Mouse (Mus musculus) kidney, postnatal 14 days (tissue): Measurements from ENCODE around the gene Caap1.

Experiments used
- DNase-seq: peaks from one replicate; pipeline ENCODE4 v3.0.0; 2022; ENCODE audit warnings: mixed read lengths

Gene Caap1

GRCm38 (mm10) chr4:94556265-94557054 is at the start of gene Caap1, which contains the start of gene Gm10306:
Gene Caap1, minus strand, starts transcription at chr4:94556796.
Gene Gm10306, plus strand, starts transcription at chr4:94556546.
- peak; percentile 95 for DNase-seq

DNA sequence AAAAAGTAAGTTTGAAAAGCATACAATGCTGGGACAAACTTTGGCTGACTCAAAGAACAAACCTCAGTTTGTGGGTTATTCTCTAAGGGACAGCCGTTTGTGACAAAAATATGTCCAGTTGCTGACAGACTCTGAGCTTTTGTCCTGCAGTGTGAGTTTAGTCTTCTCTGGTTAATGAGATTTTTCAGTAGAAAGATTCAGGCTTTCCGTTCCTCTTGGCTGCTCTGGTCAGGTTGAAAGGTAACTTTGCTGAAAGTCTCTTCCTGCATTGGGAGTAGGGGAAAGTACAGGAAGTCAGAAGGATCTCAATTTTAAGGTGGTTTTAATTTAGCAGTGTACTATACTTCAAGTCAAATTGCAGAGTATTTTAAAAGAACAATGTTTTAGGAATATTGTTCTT is 49.0 kb upstream of the Caap1 start:
- DNase-seq = peak; percentile 35

GRCm38 (mm10) chr4:94604452-94605019 is 47.9 kb upstream of the Caap1 start:
- DNase-seq = no peak

GRCm38 (mm10) chr4:94603031-94603629 is 46.5 kb upstream of the Caap1 start, which contains the start of gene Plaa:
Gene Plaa, minus strand, starts transcription at chr4:94603244.
- DNase-seq = peak; percentile 95

- DNase-seq = no peak
These were observed 46.0 kb upstream of the Caap1 start for GRCm38 (mm10) chr4:94602496-94603030.

DNA sequence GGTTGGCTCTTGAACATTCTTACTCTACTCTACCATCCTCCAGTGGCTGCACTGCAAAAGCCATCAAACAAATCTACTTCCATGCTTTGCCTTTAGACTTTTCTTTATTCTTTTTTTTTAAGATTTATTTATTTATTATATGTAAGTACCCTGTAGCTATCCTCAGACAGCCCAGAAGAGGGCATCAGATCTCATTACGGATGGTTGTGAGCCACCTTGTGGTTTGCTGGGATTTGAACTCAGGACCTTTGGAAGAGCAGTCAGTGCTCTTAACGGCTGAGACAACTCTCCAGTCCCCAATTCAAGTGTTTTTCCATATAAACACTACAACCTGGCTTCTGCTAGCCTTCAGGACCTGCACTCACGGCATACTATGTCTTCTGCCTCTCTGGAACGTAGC is 44.8 kb upstream of the Caap1 start:
- DNase-seq = no peak

DNA sequence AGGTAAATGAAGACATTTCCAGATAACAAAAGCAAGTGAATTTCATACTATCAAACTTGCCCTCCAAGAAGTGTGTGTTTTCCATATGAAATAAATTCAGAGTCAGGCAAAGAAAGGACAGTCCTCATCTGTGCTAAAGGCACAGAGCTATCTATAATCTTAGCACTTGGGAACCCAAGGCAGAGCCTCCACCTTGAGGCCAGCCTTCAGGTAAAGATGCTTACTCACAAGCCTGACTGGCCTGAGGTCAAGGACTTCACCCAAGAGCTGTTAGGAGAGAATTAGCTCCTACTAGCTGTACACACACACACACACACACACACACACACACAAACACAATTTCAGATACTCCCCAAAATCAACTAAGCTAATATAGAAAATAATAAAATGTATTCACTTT is 36.1 kb upstream of the Caap1 start:
- DNase-seq = no peak

GRCm38 (mm10) chr4:94591765-94592381 is 35.3 kb upstream of the Caap1 start:
- DNase-seq = no peak

- peak; percentile 34 for DNase-seq
These were observed 16.1 kb upstream of the Caap1 start for GRCm38 (mm10) chr4:94572677-94573076.

- DNase-seq = no peak
These were observed 7.7 kb upstream of the Caap1 start for GRCm38 (mm10) chr4:94564297-94564696.

DNA sequence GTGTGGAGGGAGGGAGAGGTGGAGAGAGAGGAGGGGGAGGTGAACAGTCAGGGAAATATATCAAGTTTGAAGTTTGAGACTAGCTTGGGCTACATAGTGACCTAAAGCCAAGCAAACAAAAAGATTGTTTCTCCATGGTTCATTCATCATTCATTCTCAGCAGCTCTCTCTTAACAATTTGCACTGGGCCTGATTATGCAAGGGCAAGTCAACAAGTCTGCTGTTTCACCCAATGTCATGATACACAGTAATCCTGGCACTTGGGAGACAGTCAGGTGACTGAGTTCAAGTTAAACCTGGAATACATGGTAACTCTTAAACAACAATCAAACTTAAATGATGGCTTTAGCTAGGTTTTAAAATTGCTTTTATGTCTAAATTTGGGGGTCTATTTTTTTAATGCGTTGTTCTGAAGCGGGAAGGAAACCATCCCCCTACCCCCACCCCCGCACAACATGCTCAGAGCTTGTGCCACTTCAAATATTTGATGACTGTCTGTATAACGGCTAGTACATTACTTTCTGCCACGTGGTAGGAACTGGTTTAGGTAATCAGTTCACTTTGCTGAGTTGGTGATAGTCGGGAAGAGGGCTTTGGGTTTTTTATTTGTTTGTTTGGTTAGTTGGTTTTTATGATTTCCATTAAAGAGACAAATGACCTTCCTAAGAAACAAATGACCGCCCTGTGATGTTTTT is 5.5 kb upstream of the Caap1 start:
- DNase-seq = no peak

GRCm38 (mm10) chr4:94560316-94560715 is 3.7 kb upstream of the Caap1 start:
- no peak for DNase-seq

- no peak for DNase-seq
These were observed 2.7 kb upstream of the Caap1 start for GRCm38 (mm10) chr4:94559266-94559665.

- DNase-seq = no peak
These were observed 549 bp upstream of the Caap1 start for GRCm38 (mm10) chr4:94557145-94557544.

- no peak for DNase-seq
These were observed 1.6 kb downstream of the Caap1 start for GRCm38 (mm10) chr4:94554955-94555494.

- no peak for DNase-seq
These were observed 12.3 kb downstream of the Caap1 start for GRCm38 (mm10) chr4:94544321-94544720.

DNA sequence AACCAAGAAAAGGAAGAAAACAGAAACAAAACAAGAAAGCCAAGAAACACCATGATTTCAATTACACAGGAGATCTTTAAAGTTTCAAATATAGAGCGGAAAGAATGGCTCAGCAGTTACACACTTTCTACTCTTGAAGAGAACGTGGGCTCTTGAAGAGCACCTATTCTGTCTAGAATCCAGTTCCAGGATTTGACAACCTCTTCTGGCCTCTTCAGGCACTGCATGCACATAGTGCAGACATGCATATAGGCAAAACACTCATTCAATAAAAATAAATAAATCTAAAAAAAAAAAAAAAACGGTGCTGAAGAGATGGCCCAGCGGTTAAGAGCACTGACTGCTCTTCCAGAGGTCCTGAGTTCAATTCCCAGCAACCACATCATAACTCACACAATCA is 13.6 kb downstream of the Caap1 start:
- DNase-seq = no peak

DNA sequence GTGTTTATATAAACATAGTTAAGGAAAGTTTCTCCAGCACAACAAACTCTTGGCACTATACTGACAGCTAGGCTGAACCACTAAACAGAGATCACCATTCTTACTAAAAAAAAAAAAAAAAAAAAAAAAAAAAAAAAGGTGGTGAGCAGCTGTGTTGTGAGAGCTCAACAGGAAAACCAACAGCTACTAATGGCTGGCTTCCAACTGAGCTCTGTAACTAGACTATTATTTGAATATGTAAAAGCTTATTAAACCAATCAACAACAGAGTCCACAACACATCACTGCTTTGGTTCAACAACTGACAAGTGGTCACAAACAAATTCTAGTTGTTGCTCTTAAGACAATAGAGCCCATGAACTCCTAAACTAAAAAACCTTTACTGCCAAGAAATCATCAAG is 23.4 kb downstream of the Caap1 start:
- DNase-seq = no peak

- no peak for DNase-seq
These were observed 27.1 kb downstream of the Caap1 start for GRCm38 (mm10) chr4:94529448-94529847.

DNA sequence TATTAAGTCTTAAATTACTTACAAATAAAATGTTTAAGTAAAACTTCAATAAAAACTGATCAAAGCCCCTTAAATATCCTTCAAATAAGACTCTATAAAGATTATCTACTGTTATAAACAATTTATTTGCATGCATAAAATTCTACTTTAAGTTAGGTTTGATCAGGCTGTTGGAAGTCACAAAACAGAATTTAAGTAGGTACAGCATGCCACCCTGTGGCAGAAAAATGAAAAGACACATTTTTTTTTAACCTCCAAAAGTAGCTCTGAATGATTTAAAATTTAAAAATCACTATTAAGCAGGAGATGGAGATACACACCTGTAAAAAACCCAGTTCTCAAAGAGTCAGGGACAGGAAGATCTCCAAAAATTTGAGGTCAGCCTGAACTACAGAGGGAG is 33.3 kb downstream of the Caap1 start:
- no peak for DNase-seq

- DNase-seq = peak; percentile 43
These were observed 39.0 kb downstream of the Caap1 start for GRCm38 (mm10) chr4:94517631-94518030.

GRCm38 (mm10) chr4:94515366-94515765 is 41.2 kb downstream of the Caap1 start:
- DNase-seq = no peak
